Mouse (Mus musculus) bone marrow, adult 2 months (tissue): Measurements from ENCODE around the gene Vsig10. TPM values are rescaled to one million over a fixed set of nuclear protein-coding genes. Genes with fewer than 3 reads are reported as not detected.

ENCODE experiments used
- H3K27ac ChIP-seq: fragments of 200-500 bp; 2 replicates; pipeline ENCODE4 v1.5.1; 2012; ENCODE audit warnings: low read depth, mild to moderate bottlenecking, control low read depth, inconsistent platforms, low read length; ENCODE audit not compliant: control insufficient read depth, poor library complexity, insufficient read depth
- H3K4me1 ChIP-seq: fragments of 200-500 bp; 2 replicates; pipeline ENCODE4 v1.6.1; 2011; ENCODE audit warnings: low read length; ENCODE audit not compliant: control insufficient read depth, insufficient read depth
- H3K4me3 ChIP-seq: fragments of 200-500 bp; replicated peaks from 2 replicates; pipeline ENCODE3; 2011; ENCODE audit warnings: mild to moderate bottlenecking, low read depth, low read length, control low read depth; ENCODE audit not compliant: control insufficient read depth
- CTCF ChIP-seq: fragments of 200-500 bp; IDR thresholded peaks from 2 replicates; pipeline ENCODE4 v1.5.1; 2011; ENCODE audit warnings: low read length, control low read depth; ENCODE audit not compliant: control insufficient read depth, insufficient read depth
- POLR2A ChIP-seq: fragments of 200-500 bp; IDR thresholded peaks from 2 replicates; pipeline ENCODE4 v1.6.1; 2011; ENCODE audit warnings: low read depth, mild to moderate bottlenecking, control low read depth, low read length, borderline replicate concordance; ENCODE audit not compliant: control insufficient read depth
- WGBS: fragments of 180-500 bp; shearing (Covaris S2); methylation state at CpG from one replicate; pipeline ENCODE4 v1.1.7; 2018; 5-methylcytosine and 5-hydroxymethylcytosine counted together
- polyA plus RNA-seq: library from polyadenylated mRNA; stranded (reverse); fragments of >200 nt; gene quantifications from 2 replicates; pipeline ENCODE4 v1.2.4, GENCODE M21; 2011; ENCODE audit warnings: low replicate concordance; ENCODE audit not compliant: missing spikeins, insufficient read depth, insufficient read length

Gene Vsig10
- polyA plus RNA-seq, 1 experiment = 5.3 TPM

GRCm38 (mm10) chr5:117356365-117357128 is 37.7 kb downstream of the Vsig10 start:
- 1% methylated on average over 24 of the region's 24 CpGs for WGBS
- H3K4me1 ChIP-seq = peaks cover 1% of the 10 kb centered on the region
- H3K4me3 ChIP-seq = peak overlapping the region; percentile 60
- TF ChIP-seq CTCF (no peak), POLR2A (no peak)
- no peak overlapping the region; the same call in 1 of the 2 replicates for H3K27ac ChIP-seq

GRCm38 (mm10) chr5:117357129-117357477 is 38.2 kb downstream of the Vsig10 start, which contains the start of gene Wsb2:
TSS of gene Wsb2 (plus strand) at chr5:117357304.
- Histone ChIP-seq H3K4me3 (peak within 1 kb of the TSS; percentile 86), H3K27ac (peak within 1 kb of the TSS; percentile 46), H3K4me1 (peaks cover 1% of the 10 kb centered on the region)
- no peak; the same call in 1 of the 2 replicates for TF ChIP-seq POLR2A
- TF ChIP-seq CTCF = no peak
- whole genome bisulfite sequencing = 4% methylated on average over 27 of the region's 54 CpGs

GRCm38 (mm10) chr5:117357478-117358247 is 38.8 kb downstream of the Vsig10 start:
- Histone ChIP-seq H3K4me3 (peak overlapping the region; percentile 86), H3K27ac (peak overlapping the region; percentile 46), H3K4me1 (peaks cover 1% of the 10 kb centered on the region)
- 2% methylated on average over 49 of the region's 49 CpGs for WGBS
- no peak for TF ChIP-seq CTCF
- no peak for TF ChIP-seq POLR2A

GRCm38 (mm10) chr5:117358248-117358630 is 39.4 kb downstream of the Vsig10 start:
- WGBS = 33% methylated on average over 6 of the region's 6 CpGs
- TF ChIP-seq POLR2A (no peak), CTCF (no peak)
- peaks cover 2% of the 10 kb centered on the region for H3K4me1 ChIP-seq
- H3K27ac ChIP-seq = no peak overlapping the region
- peak overlapping the region; percentile 86 for H3K4me3 ChIP-seq

GRCm38 (mm10) chr5:117358725-117359124 is 39.8 kb downstream of the Vsig10 start:
- no peak overlapping the region for H3K4me3 ChIP-seq
- H3K4me1 ChIP-seq = peaks cover 3% of the 10 kb centered on the region
- 60% methylated on average over 11 of the region's 11 CpGs for WGBS

GRCm38 (mm10) chr5:117359497-117360227 is 40.8 kb downstream of the Vsig10 start:
- 26% methylated on average over 7 of the region's 7 CpGs for WGBS
- no peak overlapping the region for H3K4me3 ChIP-seq
- TF ChIP-seq CTCF = no peak
- TF ChIP-seq POLR2A = no peak
- H3K27ac ChIP-seq = no peak overlapping the region
- H3K4me1 ChIP-seq = peaks cover 3% of the 10 kb centered on the region

More at GRCm38 (mm10) chr5:117358725-117359124, 39.8 kb downstream of the Vsig10 start:
- H3K27ac ChIP-seq = no peak overlapping the region
- no peak for TF ChIP-seq POLR2A
- TF ChIP-seq CTCF = peak; percentile 62

- peaks cover 3% of the 10 kb centered on the region for H3K4me1 ChIP-seq
- WGBS = 89% methylated on average over 13 of the region's 13 CpGs
Measured at GRCm38 (mm10) chr5:117360228-117360515, 41.3 kb downstream of the Vsig10 start.

More at GRCm38 (mm10) chr5:117360228-117360515, 41.3 kb downstream of the Vsig10 start:
- TF ChIP-seq CTCF (no peak), POLR2A (no peak)
- Histone ChIP-seq H3K4me3 (no peak overlapping the region), H3K27ac (no peak overlapping the region)
